Comparison of ENCODE assay signal across 13 mouse cellular contexts in the genomic region with DNA sequence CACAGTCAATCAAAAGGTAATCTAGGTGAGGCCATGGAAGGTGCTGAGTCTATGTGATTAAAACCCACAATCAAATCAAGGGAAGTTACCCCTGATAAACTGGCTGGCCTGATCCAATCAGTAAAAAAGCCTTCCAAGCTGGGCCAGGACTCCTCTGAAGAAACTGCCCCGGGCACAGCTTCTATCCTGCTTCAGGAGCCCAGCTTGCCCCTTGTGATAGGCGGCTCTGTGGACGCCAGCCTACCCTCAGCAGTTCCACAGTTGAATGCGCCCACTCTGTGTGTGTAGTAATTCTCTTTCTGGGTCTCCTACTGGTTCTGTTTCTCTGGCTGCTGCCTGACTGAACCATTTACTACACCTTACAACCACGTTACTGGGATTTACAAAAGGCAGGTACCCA.
A peak's percentile ranks its signal among the peaks of the same experiment; 100 is the strongest.
DNase-seq lines count a peak whose midpoint lies in the region; ATAC-seq and TF ChIP-seq lines count a peak whose summit lies in the region.
"Had no signal": no experiment of that assay in that cellular context is flagged by ENCODE, and none has a peak within 500 bp of the region (broad histone marks: within the 10 kb centered on the region; RNA-seq: fewer than 3 reads in every experiment).

No protein-coding gene starts in this region.

- WGBS in heart, embryonic 12.5 days, result 86% methylated on average over 5 of the region's 5 CpGs
- WGBS in heart, embryonic 10.5 days, result 79% methylated on average over 5 of the region's 5 CpGs
- 52% methylated on average over 5 of the region's 5 CpGs for WGBS in forebrain, postnatal 0 days
- WGBS in midbrain, embryonic 13.5 days, result 70% methylated on average over 5 of the region's 5 CpGs

- H3K9me3 ChIP-seq in heart, embryonic 12.5 days (replicated peaks), result no peaks in the 10 kb centered on the region
- no peaks in the 10 kb centered on the region for H3K9me3 ChIP-seq in heart, embryonic 10.5 days
- H3K9me3 ChIP-seq in forebrain, postnatal 0 days (ENCODE audit: low read length), result no peaks in the 10 kb centered on the region
- H3K9me3 ChIP-seq in midbrain, embryonic 13.5 days, result no peaks in the 10 kb centered on the region
- H3K9me3 ChIP-seq: limb, embryonic 12.5 days had no signal

- H3K36me3 ChIP-seq in heart, embryonic 12.5 days, result peaks cover 12% of the 10 kb centered on the region; the same call in 1 of the 2 replicates
- H3K36me3 ChIP-seq in heart, embryonic 10.5 days, result no peaks in the 10 kb centered on the region
- no peaks in the 10 kb centered on the region for H3K36me3 ChIP-seq in forebrain, postnatal 0 days (ENCODE audit: insufficient read depth)
- H3K36me3 ChIP-seq in midbrain, embryonic 13.5 days, result no peaks in the 10 kb centered on the region
- H3K36me3 ChIP-seq: limb, embryonic 12.5 days had no signal

- peak overlapping the region; percentile 4; the same call in 1 of the 2 replicates for H3K4me2 ChIP-seq in heart, embryonic 12.5 days
- no peak overlapping the region for H3K4me2 ChIP-seq in forebrain, postnatal 0 days (ENCODE audit: low read depth)
- H3K4me2 ChIP-seq in midbrain, embryonic 13.5 days (replicated peaks), result peak overlapping the region; percentile 21; the same call in 1 of the 2 replicates
- H3K4me2 ChIP-seq: limb, embryonic 12.5 days had no signal

- no peak overlapping the region for H3K4me3 ChIP-seq in heart, embryonic 12.5 days
- no peak overlapping the region for H3K4me3 ChIP-seq in heart, embryonic 10.5 days
- no peak overlapping the region for H3K4me3 ChIP-seq in cortical plate, adult 2 months (ENCODE audit: insufficient read depth, low read length)
- H3K4me3 ChIP-seq in forebrain, postnatal 0 days (ENCODE audit: low read depth, low read length), result no peak overlapping the region
- no peak overlapping the region for H3K4me3 ChIP-seq in midbrain, embryonic 13.5 days (replicated peaks)
- H3K4me3 ChIP-seq: limb, embryonic 12.5 days; myocyte had no signal

- no peak for DNase-seq in heart, embryonic 10.5 days (ENCODE audit: low spot score)
- DNase-seq in forebrain, postnatal 0 days, result no peak
- DNase-seq in urinary bladder, postnatal 14 days (ENCODE audit: low spot score), result no peak
- DNase-seq in ovary, adult 18-20 months (ENCODE audit: low spot score), result no peak
- no peak for DNase-seq in kidney, postnatal 36 days
- DNase-seq: B cell, adult 2 months; spleen, adult 18-20 months; thymus, postnatal 4 days had no signal

- no peak overlapping the region for H3K9ac ChIP-seq in heart, embryonic 12.5 days
- H3K9ac ChIP-seq in forebrain, postnatal 0 days, result no peak overlapping the region; the same call in 1 of the 2 replicates
- no peak overlapping the region for H3K9ac ChIP-seq in midbrain, embryonic 13.5 days (replicated peaks)
- H3K9ac ChIP-seq: limb, embryonic 12.5 days had no signal

- H3K4me1 ChIP-seq in heart, embryonic 12.5 days (replicated peaks), result peaks cover 33% of the 10 kb centered on the region
- peaks cover 30% of the 10 kb centered on the region for H3K4me1 ChIP-seq in heart, embryonic 10.5 days
- peaks cover 3% of the 10 kb centered on the region; the same call in 1 of the 2 replicates for H3K4me1 ChIP-seq in cortical plate, adult 2 months (ENCODE audit: control insufficient read depth, insufficient read depth, low read length)
- H3K4me1 ChIP-seq in forebrain, postnatal 0 days (ENCODE audit: insufficient read depth), result peaks cover 9% of the 10 kb centered on the region; the same call in 1 of the 2 replicates
- peaks cover 30% of the 10 kb centered on the region for H3K4me1 ChIP-seq in midbrain, embryonic 13.5 days (replicated peaks)

- H3K27ac ChIP-seq in heart, embryonic 12.5 days (ENCODE audit: poor library complexity, severe bottlenecking), result no peak overlapping the region
- H3K27ac ChIP-seq in heart, embryonic 10.5 days, result no peak overlapping the region; the same call in 1 of the 2 replicates
- 0 out of 2 replicates have a peak overlapping the region, but pooled peaks have one; percentile 17 for H3K27ac ChIP-seq in cortical plate, adult 2 months (ENCODE audit: insufficient read depth, low read length)
- H3K27ac ChIP-seq in forebrain, postnatal 0 days (ENCODE audit: low read depth, low read length), result peak overlapping the region; percentile 60; the same call in 1 of the 2 replicates
- peak overlapping the region; percentile 62 for H3K27ac ChIP-seq in midbrain, embryonic 13.5 days
- H3K27ac ChIP-seq: limb, embryonic 12.5 days had no signal

- H3K27me3 ChIP-seq in heart, embryonic 12.5 days (replicated peaks), result no peaks in the 10 kb centered on the region
- no peaks in the 10 kb centered on the region for H3K27me3 ChIP-seq in heart, embryonic 10.5 days (ENCODE audit: insufficient read depth, poor library complexity, severe bottlenecking)
- H3K27me3 ChIP-seq in forebrain, postnatal 0 days (ENCODE audit: insufficient read depth, low read length), result no peaks in the 10 kb centered on the region
- no peaks in the 10 kb centered on the region for H3K27me3 ChIP-seq in midbrain, embryonic 13.5 days
- H3K27me3 ChIP-seq: limb, embryonic 12.5 days had no signal

- TF ChIP-seq CTCF in cortical plate, adult 2 months (IDR thresholded peaks at IDR 0.05; ENCODE audit: extremely low read depth, insufficient read depth, low read length), result no peak
- no peak for TF ChIP-seq CTCF in forebrain, postnatal 0 days (IDR thresholded peaks at IDR 0.05; ENCODE audit: low read depth)

- no peak for TF ChIP-seq POLR2A in cortical plate, adult 2 months (IDR thresholded peaks at IDR 0.05; ENCODE audit: extremely low read depth, insufficient read depth, low read length)

- ATAC-seq in heart, embryonic 12.5 days (ENCODE audit: insufficient number of reproducible peaks, low FRiP score), result 0 out of 2 replicates have a peak, but pooled peaks have one; percentile 11
- peak; percentile 28; the same call in 1 of the 2 replicates for ATAC-seq in forebrain, postnatal 0 days
- ATAC-seq in midbrain, embryonic 13.5 days, result peak; percentile 51; the same call in 1 of the 2 replicates

Comparison
In these comparisons a context has a peak if more than half of its experiments do, and no peak if none do; other contexts are left out.
1. H3K27ac ChIP-seq: peak in cortical plate, adult 2 months (single experiment), forebrain, postnatal 0 days (single experiment) and midbrain, embryonic 13.5 days (single experiment); none in heart, embryonic 12.5 days (single experiment) and heart, embryonic 10.5 days (single experiment).
2. Peak in every context shown above with its lines, with median percentiles within 50 percentile points of each other: ATAC-seq.